Mouse (Mus musculus) embryonic facial prominence, embryonic 13.5 days (tissue): ENCODE results near the gene Rhoh. TPM values are rescaled to one million over a fixed set of nuclear protein-coding genes. Genes with fewer than 3 reads are reported as not detected.

Source experiments
- ATAC-seq: fragments of 200-750 bp; cut with Nextera tagmentation; 2 replicates; pipeline ENCODE4 v1.8.0; 2017; ENCODE audit warnings: low read depth; ENCODE audit not compliant: insufficient number of reproducible peaks, insufficient read depth, low FRiP score, low TSS enrichment
- H3K27ac ChIP-seq: fragments of 300-500 bp; sonication (generic); 2 replicates; pipeline ENCODE4 v1.5.1; 2015; ENCODE audit warnings: moderate library complexity, mild to moderate bottlenecking, inconsistent platforms
- H3K27me3 ChIP-seq: fragments of 300-500 bp; sonication (generic); 2 replicates; pipeline ENCODE4 v1.6.1; 2015; ENCODE audit warnings: mild to moderate bottlenecking, inconsistent platforms
- H3K36me3 ChIP-seq: fragments of 300-500 bp; sonication (generic); 2 replicates; pipeline ENCODE4 v1.6.1; 2015; ENCODE audit warnings: mild to moderate bottlenecking, inconsistent platforms
- H3K4me1 ChIP-seq: fragments of 300-500 bp; sonication (generic); 2 replicates; pipeline ENCODE4 v1.6.1; 2015; ENCODE audit warnings: inconsistent platforms
- H3K4me2 ChIP-seq: fragments of 300-500 bp; sonication (generic); 2 replicates; pipeline ENCODE4 v1.6.1; 2015; ENCODE audit warnings: moderate library complexity, mild to moderate bottlenecking, inconsistent platforms
- H3K4me3 ChIP-seq: fragments of 300-500 bp; sonication (generic); 2 replicates; pipeline ENCODE4 v1.5.1; 2015; ENCODE audit warnings: mild to moderate bottlenecking, inconsistent platforms
- H3K9ac ChIP-seq: fragments of 300-500 bp; sonication (generic); 2 replicates; pipeline ENCODE4 v1.6.1; 2015; ENCODE audit warnings: mild to moderate bottlenecking, inconsistent platforms
- H3K9me3 ChIP-seq: fragments of 300-500 bp; sonication (generic); 2 replicates; pipeline ENCODE4 v1.6.1; 2016; ENCODE audit warnings: inconsistent platforms
- WGBS: fragments of 180-500 bp; shearing (Covaris S2); methylation state at CpG from one replicate; pipeline ENCODE4 v1.1.7; 2015; ENCODE audit warnings: mixed read lengths; 5-methylcytosine and 5-hydroxymethylcytosine counted together
- polyA plus RNA-seq: library from polyadenylated mRNA; unstranded; fragments of >200 nt; fragmentation: Nextera tagmentation; extraction: Ambion mirVana; gene quantifications from 2 replicates; pipeline ENCODE4 v1.2.1, GENCODE M21; 2015

The Rhoh gene
- polyA plus RNA-seq, 1 experiment from 2014 or later, result 0.58 TPM

GRCm38 (mm10) chr5:65933764-65934163 lies 72.8 kb downstream of the Rhoh start:
- Histone ChIP-seq H3K27ac (no peak overlapping the region), H3K4me2 (no peak overlapping the region), H3K36me3 (no peaks in the 10 kb centered on the region), H3K27me3 (no peaks in the 10 kb centered on the region), H3K4me1 (no peaks in the 10 kb centered on the region), H3K4me3 (no peak overlapping the region), H3K9me3 (no peaks in the 10 kb centered on the region), H3K9ac (no peak overlapping the region)
- 82% methylated on average over 2 of the region's 2 CpGs for WGBS
- ATAC-seq, result no peak

DNA sequence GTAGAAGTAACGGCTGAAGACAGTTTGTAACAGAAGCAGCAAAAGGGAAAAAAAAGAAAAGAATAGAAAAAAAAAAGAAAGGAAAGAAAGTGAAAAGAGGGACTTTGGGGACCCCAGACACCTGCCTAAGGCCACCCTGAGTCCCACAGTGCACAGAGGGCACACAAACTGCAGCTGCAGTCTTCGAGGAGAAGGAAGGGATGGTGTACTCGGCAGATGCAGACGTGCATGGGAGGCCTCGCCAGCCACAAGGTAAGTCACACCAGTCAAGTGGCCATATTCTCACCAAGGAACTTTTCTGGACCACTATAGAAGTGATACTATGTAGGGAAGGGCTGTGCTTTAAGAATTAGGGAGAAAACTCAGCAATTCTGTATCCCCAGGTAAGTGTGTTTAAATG lies 73.8 kb downstream of the Rhoh start, which contains the start of gene Chrna9:
Chrna9 (plus strand) TSS at position 139 of the 400 bp plus-strand sequence.
- Histone ChIP-seq H3K27ac (no peak within 1 kb of the TSS), H3K9ac (no peak within 1 kb of the TSS), H3K36me3 (no peaks in the 10 kb centered on the region), H3K9me3 (no peaks in the 10 kb centered on the region), H3K4me1 (no peaks in the 10 kb centered on the region), H3K4me3 (no peak within 1 kb of the TSS), H3K27me3 (no peaks in the 10 kb centered on the region), H3K4me2 (no peak within 1 kb of the TSS)
- ATAC-seq, result no peak
- WGBS, result 86% methylated on average over 5 of the region's 5 CpGs

GRCm38 (mm10) chr5:65937011-65937726 lies 76.2 kb downstream of the Rhoh start:
- Histone ChIP-seq H3K36me3 (no peaks in the 10 kb centered on the region), H3K4me3 (no peak overlapping the region), H3K27me3 (no peaks in the 10 kb centered on the region), H3K4me1 (no peaks in the 10 kb centered on the region), H3K27ac (no peak overlapping the region), H3K9ac (no peak overlapping the region), H3K9me3 (no peaks in the 10 kb centered on the region), H3K4me2 (no peak overlapping the region)
- 73% methylated on average over 11 of the region's 11 CpGs for WGBS
- no peak for ATAC-seq

GRCm38 (mm10) chr5:65937998-65938715 lies 77.1 kb downstream of the Rhoh start:
- WGBS, result 60% methylated on average over 9 of the region's 9 CpGs
- H3K27me3 ChIP-seq, result no peaks in the 10 kb centered on the region
- ATAC-seq, result 0 out of 2 replicates have a peak, but pooled peaks have one; percentile 48

DNA sequence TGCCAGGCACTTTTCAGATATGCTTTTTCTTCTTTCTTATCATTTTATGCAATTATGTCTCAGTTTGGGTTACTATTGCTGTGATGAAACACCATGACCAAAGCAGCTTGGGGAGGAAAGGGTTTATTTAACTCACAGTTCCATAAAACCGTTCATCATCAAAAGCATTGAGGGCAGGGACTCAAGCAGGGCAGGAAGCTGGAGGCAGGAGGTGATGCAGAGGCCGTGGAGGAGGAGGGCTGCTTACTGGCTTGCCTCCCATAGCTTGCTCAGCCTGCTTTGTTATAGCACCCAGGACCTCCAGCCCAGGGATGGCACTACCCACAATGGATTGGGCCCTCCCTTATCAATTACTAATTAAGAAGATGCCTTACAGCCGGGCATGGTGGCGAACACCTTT lies 80.1 kb downstream of the Rhoh start:
- no peak for ATAC-seq
- 67% methylated on average over 4 of the region's 4 CpGs for WGBS
- H3K4me3 ChIP-seq, result no peak overlapping the region

More at GRCm38 (mm10) chr5:65937998-65938715, 77.1 kb downstream of the Rhoh start:
- no peak overlapping the region for H3K9ac ChIP-seq
- H3K4me1 ChIP-seq, result no peaks in the 10 kb centered on the region
- H3K4me3 ChIP-seq, result no peak overlapping the region
- H3K9me3 ChIP-seq, result no peaks in the 10 kb centered on the region
- no peak overlapping the region for H3K27ac ChIP-seq
- no peak overlapping the region for H3K4me2 ChIP-seq
- H3K36me3 ChIP-seq, result no peaks in the 10 kb centered on the region

More for the DNA sequence above, 80.1 kb downstream of the Rhoh start:
- Histone ChIP-seq H3K9me3 (no peaks in the 10 kb centered on the region), H3K36me3 (no peaks in the 10 kb centered on the region), H3K27ac (no peak overlapping the region), H3K9ac (no peak overlapping the region), H3K4me2 (no peak overlapping the region), H3K27me3 (no peaks in the 10 kb centered on the region), H3K4me1 (no peaks in the 10 kb centered on the region)

Other genes starting within 250 kb of the Rhoh start
- 80.2 and 89.0 TPM in 2 replicates for gene Pds5a, start 162.9 kb upstream of the Rhoh start, polyA plus RNA-seq
- gene N4bp2, start 97.7 kb upstream of the Rhoh start, polyA plus RNA-seq, result 33.5 and 34.2 TPM in 2 replicates
- gene Chrna9, start 73.7 kb downstream of the Rhoh start, polyA plus RNA-seq, result 0.37 TPM in 1 of 2 replicates, not detected in the other
- 0.28 TPM in 1 of 2 replicates, not detected in the other for gene 9130230L23Rik, start 143.1 kb downstream of the Rhoh start, polyA plus RNA-seq